Mouse (Mus musculus): Measurements from ENCODE around the gene Cnga4. TPM values are rescaled to one million over a fixed set of nuclear protein-coding genes. Genes with fewer than 3 reads are reported as not detected.

Gene Cnga4
- total RNA-seq (2023) = not detected

DNA sequence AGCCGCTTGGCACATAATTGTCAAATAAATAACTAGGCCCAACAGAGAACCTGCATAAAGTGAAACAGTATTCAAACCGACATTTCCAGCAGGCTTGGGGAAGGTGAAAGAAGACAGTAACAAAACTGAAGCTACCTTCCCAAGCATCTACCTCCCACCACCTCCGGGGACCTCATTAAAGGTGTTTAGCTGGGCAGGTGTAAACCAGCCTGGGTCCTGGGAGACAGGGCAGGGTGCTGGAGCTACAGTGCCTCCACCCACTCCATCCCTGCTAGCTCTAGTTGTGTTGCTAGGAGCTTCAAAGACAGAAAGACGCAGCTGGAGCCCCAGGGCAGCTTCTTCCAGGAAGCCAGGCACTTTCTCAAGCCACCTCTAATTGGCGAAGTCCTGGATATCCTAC is at the start of gene Cnga4:
Gene Cnga4, plus strand, starts transcription at position 301 of the 400 bp plus-strand sequence.

GRCm38 (mm10) chr7:105367930-105368329 is 36.4 kb upstream of the Cnga4 start, which contains the start of gene Olfr692:
Gene Olfr692, plus strand, starts transcription at chr7:105368230.

GRCm38 (mm10) chr7:105374866-105375265 is 29.5 kb upstream of the Cnga4 start, which contains the start of gene Gm5901:
Gene Gm5901, plus strand, starts transcription at chr7:105375038.

GRCm38 (mm10) chr7:105399935-105400624 is 4.3 kb upstream of the Cnga4 start, which contains the start of gene Fam160a2:
Gene Fam160a2, minus strand, starts transcription at chr7:105400054.

GRCm38 (mm10) chr7:105425424-105426043 is 21.2 kb downstream of the Cnga4 start, which contains the start of gene Cckbr:
Gene Cckbr, plus strand, starts transcription at chr7:105425731.

Other genes starting within 250 kb of the Cnga4 start
- gene Olfr684, start 240.9 kb upstream of the Cnga4 start, total RNA-seq (2023) = not detected
- gene Olfr685, start 218.6 kb upstream of the Cnga4 start, total RNA-seq (2023) = not detected
- not detected for gene Olfr686, start 197.1 kb upstream of the Cnga4 start, total RNA-seq (2023)
- not detected for gene Olfr688, start 116.5 kb upstream of the Cnga4 start, total RNA-seq (2023)
- not detected for gene Olfr689, start 93.4 kb upstream of the Cnga4 start, total RNA-seq (2023)
- gene Olfr690, start 70.5 kb upstream of the Cnga4 start, total RNA-seq (2023) = not detected
- gene Olfr691, start 62.3 kb upstream of the Cnga4 start, total RNA-seq (2023) = not detected
- not detected for gene Olfr692, start 36.3 kb upstream of the Cnga4 start, total RNA-seq (2023)
- not detected for gene Gm5901, start 29.5 kb upstream of the Cnga4 start, total RNA-seq (2023)
- gene Fam160a2, start 4.5 kb upstream of the Cnga4 start, total RNA-seq (2023) = 10 to 100 TPM; 56.3 to 63.1 TPM
- gene Cckbr, start 21.2 kb downstream of the Cnga4 start, total RNA-seq (2023) = not detected
- gene Cavin3, start 77.7 kb downstream of the Cnga4 start, total RNA-seq (2023) = under 1 TPM in 1 of 2 experiments, not detected in 1; 0.30 TPM
- 10 to 100 TPM; 16.4 to 19.5 TPM for gene Smpd1, start 149.8 kb downstream of the Cnga4 start, total RNA-seq (2023)
- gene Apbb1, start 177.1 kb downstream of the Cnga4 start, total RNA-seq (2023) = 1 to 10 TPM; 3.2 to 3.6 TPM
- not detected for gene Hpx, start 195.6 kb downstream of the Cnga4 start, total RNA-seq (2023)
- 10 to 100 TPM; 62.3 to 68.9 TPM for gene Trim3, start 229.0 kb downstream of the Cnga4 start, total RNA-seq (2023)
- gene Timm10b, start 235.5 kb downstream of the Cnga4 start, total RNA-seq (2023) = 100 to 1,000 TPM; 102 to 110 TPM
- gene Arfip2, start 235.8 kb downstream of the Cnga4 start, total RNA-seq (2023) = 10 to 100 TPM; 26.1 to 31.4 TPM
- gene Gm45799, start 236.0 kb downstream of the Cnga4 start, total RNA-seq (2023) = 10 to 100 TPM; 17.0 to 21.6 TPM
- 1 to 10 TPM; 3.1 to 9.1 TPM for gene Dnhd1, start 246.3 kb downstream of the Cnga4 start, total RNA-seq (2023)

All from monocyte, adult 59 days (primary cell).